Mouse (Mus musculus) left cerebral cortex, postnatal 36 days (tissue): ENCODE results near the gene Mapk12. TPM values are rescaled to one million over a fixed set of nuclear protein-coding genes. Genes with fewer than 3 reads are reported as not detected.
A peak's percentile ranks its signal among the peaks of the same experiment; 100 is the strongest.

ENCODE experiments used
- DNase-seq, 2 experiments: peaks; one replicate each; pipeline ENCODE4 v3.0.0; 2021 to 2022; ENCODE audit warnings: low spot score in 2 of 2, mixed read lengths in 1 of 2
- intact Hi-C: fragments of 180-260 bp; cut with DNase I; formaldehyde crosslinking; loops from one replicate; pipeline ENCODE4 v1.15.1; 2025
- total RNA-seq, 2 experiments: library from RNA; stranded (reverse); gene quantifications; 2 replicates each; pipeline ENCODE4 v1.2.3; 2021

Mapk12 gene
- total RNA-seq, 2 experiments from 2014 or later: 6.1 to 11.1 TPM

DNA sequence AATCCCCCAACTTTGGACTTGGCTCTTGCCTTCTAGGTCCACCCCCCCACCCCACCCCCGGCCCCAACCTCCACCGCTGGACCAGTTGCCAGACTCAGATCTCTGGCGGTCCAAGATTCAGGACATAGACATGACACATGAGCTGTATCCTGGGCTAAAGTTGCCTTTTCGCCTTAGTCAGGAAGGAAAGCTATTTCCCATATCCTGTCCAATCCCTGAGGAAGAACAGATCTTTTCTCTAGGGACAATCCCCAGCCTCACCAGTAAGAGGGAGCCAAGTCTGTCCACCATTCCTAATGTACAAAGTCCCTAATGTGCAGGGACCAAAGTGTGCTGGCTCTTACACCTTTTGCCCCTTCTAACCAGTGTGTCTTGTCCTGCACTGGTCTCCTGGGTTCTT is 1.4 kb upstream of the Mapk12 start:
- intact Hi-C loops: no loop called here

GRCm38 (mm10) chr15:89141443-89141842 is 940 bp upstream of the Mapk12 start:
- intact Hi-C loops: no loop called here
- no peak for DNase-seq

More for the DNA sequence above, 1.4 kb upstream of the Mapk12 start:
- DNase-seq: no peak

DNA sequence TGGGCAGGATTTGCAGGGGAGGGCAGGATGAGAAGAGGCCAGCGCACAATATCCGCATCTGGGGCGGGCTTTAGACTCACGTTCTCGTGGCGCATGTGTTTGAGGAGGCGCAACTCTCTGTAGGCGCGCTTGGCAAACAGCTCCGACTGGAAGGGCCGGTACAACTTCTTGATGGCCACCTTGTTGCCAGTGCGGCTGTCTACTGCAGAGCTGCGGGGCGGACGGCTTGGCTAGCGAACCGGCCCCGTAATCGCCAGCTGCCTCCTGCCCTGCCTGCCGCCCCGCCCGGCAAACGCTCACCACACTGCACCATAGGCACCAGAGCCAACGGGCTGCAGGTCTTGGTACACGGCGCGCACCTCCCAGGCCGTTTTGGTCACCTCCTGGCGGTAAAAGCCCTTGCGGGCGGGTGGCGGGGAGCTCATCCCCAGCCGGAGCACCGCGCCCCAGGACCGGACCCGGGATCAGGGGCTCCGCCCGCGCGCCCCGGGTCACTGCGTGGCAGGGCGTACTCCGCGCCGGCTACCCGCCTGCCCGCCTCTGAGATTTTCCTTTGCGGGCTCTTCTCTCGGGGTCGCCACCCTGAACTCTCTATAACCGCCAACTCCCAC is 350 bp downstream of the Mapk12 start:
- DNase-seq: peak; percentile 84 to 88
- intact Hi-C loops: no loop called here

- no peak for DNase-seq
- intact Hi-C loops: no loop called here
These were observed 2.0 kb downstream of the Mapk12 start for GRCm38 (mm10) chr15:89138531-89138930.

DNA sequence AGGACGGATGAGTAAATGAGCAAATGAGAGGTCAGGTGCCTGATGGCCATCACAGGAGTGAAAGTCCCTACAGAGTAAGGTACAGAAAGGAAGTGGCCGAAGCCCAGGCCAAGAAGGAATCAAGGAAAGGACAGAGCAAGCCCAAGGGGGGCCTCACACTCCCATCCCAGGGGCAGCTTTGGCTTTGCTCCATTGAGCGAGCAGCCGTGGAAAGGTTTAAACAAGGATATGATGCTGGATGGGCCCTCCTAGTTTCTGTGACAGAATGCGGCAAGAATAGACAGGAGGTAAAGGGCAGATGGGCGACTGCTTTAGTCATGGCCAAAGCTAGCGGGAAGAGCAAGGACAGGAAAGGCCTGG is 2.5 kb downstream of the Mapk12 start:
- DNase-seq: no peak
- intact Hi-C loops: no loop called here

GRCm38 (mm10) chr15:89137378-89138045 is 3.0 kb downstream of the Mapk12 start:
- no peak for DNase-seq

DNA sequence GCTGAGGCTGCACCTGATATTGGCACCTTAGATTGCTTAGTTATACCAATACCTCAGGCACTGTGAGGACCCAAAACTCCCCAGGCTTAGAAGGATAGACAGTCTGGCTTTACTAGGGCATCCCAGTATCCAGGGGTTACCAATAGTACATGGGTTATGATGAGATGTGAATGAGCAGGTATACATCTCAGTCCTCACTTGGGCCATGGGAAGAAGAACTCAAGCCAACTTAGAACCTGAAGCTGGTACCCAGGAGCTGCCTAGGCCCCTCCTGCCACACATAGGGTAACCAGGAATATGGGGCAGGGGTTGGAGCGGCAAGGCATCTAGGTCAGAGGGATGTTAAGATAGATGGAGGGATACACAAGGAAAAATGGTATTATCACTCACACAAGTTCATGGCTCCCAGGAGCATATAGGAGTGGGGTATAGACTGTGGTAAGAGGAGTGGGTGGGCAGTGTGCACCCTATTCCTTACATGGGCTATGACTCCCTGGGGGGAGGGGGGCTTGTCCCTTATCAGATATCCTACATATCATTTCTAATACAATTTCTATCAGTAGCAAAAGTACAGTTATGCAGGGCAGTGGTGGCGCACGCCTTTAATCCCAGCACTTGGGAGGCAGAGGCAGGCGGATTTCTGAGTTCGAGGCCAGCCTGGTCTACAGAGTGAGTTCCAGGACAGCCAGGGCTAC is 3.9 kb downstream of the Mapk12 start:
- intact Hi-C loops: no loop called here
- no peak for DNase-seq

More at GRCm38 (mm10) chr15:89137378-89138045, 3.0 kb downstream of the Mapk12 start:
- intact Hi-C loops: no loop called here

- no peak for DNase-seq
- intact Hi-C loops: no loop called here
These were observed 9.2 kb downstream of the Mapk12 start for GRCm38 (mm10) chr15:89131316-89131715.

GRCm38 (mm10) chr15:89130245-89130644 is 10.3 kb downstream of the Mapk12 start:
- intact Hi-C loops: no loop called here
- DNase-seq: no peak

GRCm38 (mm10) chr15:89128382-89129350 is 11.8 kb downstream of the Mapk12 start, which contains the start of gene Hdac10:
Hdac10 (minus strand) TSS chr15:89128700.
- intact Hi-C loops: loop anchor here (5.0 kb wide), 1 partner anchor 84 kb away; the partner anchor contains the start of gene Ppp6r2

GRCm38 (mm10) chr15:89127364-89127940 is 13.1 kb downstream of the Mapk12 start:
- DNase-seq: no peak
- intact Hi-C loops: loop anchor here (5.0 kb wide), 1 partner anchor 85 kb away; the partner anchor contains the start of gene Ppp6r2

More at GRCm38 (mm10) chr15:89128382-89129350, 11.8 kb downstream of the Mapk12 start, which contains the start of gene Hdac10:
- peak; percentile 80 to 84 for DNase-seq

DNA sequence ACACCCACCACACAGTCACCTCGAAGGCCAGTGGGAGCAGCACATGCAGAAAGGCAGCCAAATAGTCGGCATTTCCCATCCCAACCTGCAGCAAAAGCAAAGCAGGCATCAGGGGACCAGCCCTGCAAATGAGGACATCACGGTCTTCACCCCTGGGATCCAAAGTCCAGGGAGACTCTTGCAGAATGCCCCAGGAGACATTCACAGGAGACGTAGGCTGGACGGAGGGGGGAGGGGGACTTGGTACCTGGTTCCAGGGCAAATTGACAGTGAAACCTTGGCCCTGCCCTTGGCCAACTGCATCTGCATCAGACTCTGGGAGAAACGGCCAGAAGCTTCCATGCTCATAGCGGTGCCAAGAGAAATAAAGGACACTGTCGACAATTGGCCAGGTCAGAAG is 13.9 kb downstream of the Mapk12 start:
- no peak for DNase-seq
- intact Hi-C loops: loop anchor here (5.0 kb wide), 1 partner anchor 86 kb away; the partner anchor contains the start of gene Ppp6r2

GRCm38 (mm10) chr15:89125351-89125750 is 15.2 kb downstream of the Mapk12 start:
- DNase-seq: no peak
- intact Hi-C loops: loop anchor here (5.0 kb wide), 1 partner anchor 87 kb away; the partner anchor contains the start of gene Ppp6r2

GRCm38 (mm10) chr15:89124312-89124711 is 16.2 kb downstream of the Mapk12 start:
- intact Hi-C loops: loop anchor here (5.0 kb wide), 1 partner anchor 43 kb away; no protein-coding TSS in a partner anchor
- no peak for DNase-seq

DNA sequence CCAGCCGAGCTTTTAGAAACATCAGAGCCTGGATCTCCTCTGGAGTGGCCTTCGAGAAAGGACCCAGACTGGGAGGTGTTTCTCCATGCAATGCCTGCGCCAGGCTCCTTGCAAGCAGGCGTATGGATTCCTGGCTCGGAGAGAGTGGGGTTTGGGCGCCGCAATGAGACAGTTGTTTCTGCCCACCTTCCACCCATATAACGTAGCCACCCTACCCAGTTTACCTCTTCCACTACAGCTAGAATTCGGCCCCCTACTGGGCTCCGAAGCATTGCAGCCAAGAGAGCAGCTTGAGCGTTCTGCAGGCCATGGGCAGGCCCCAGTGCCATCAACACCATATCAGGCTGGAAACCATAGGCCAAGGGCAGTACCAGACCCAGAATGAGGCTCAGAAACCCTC is 16.9 kb downstream of the Mapk12 start:
- intact Hi-C loops: loop anchor here (2.0 to 5.0 kb wide), 2 partner anchors 44 to 73 kb away; partner anchors contain the start of gene Dennd6b
- DNase-seq: peak in 1 of 2 experiments; percentile 64

GRCm38 (mm10) chr15:89122649-89123366 is 17.7 kb downstream of the Mapk12 start, which contains the start of gene Tubgcp6:
Tubgcp6 (minus strand) TSS chr15:89123112.
- peak; percentile 96 for DNase-seq
- intact Hi-C loops: loop anchor here (2.0 to 5.0 kb wide), 2 partner anchors 44 to 74 kb away; partner anchors contain the start of gene Dennd6b

- DNase-seq: no peak
- intact Hi-C loops: no loop called here
These were observed 22.5 kb downstream of the Mapk12 start for GRCm38 (mm10) chr15:89118007-89118406.

GRCm38 (mm10) chr15:89110147-89110546 is 30.4 kb downstream of the Mapk12 start:
- intact Hi-C loops: no loop called here
- DNase-seq: no peak
